Mouse (Mus musculus) brown adipose tissue, adult 24 weeks (tissue): Measurements from ENCODE around the gene Fam13c. TPM values are rescaled to one million over a fixed set of nuclear protein-coding genes. Genes with fewer than 3 reads are reported as not detected.

Source experiments
- H3K27ac ChIP-seq: fragments of 200-500 bp; replicated peaks from 2 replicates; pipeline ENCODE4 v1.5.1; 2012; ENCODE audit warnings: low read depth, mild to moderate bottlenecking, low read length
- H3K4me1 ChIP-seq: fragments of 200-500 bp; 2 replicates; pipeline ENCODE4 v1.6.1; 2012; ENCODE audit warnings: low read length, mixed read lengths; ENCODE audit not compliant: control insufficient read depth, insufficient read depth, insufficient read length
- H3K4me3 ChIP-seq: fragments of 200-500 bp; 2 replicates; pipeline ENCODE4 v1.5.1; 2012; ENCODE audit warnings: low read depth, mild to moderate bottlenecking, low read length, moderate library complexity; ENCODE audit not compliant: insufficient read depth
- polyA plus RNA-seq: library from polyadenylated mRNA; stranded (reverse); fragments of >200 nt; gene quantifications from 2 replicates; pipeline ENCODE4 v1.2.4, GENCODE M21; 2012; ENCODE audit not compliant: missing spikeins, insufficient read depth, insufficient read length

The Fam13c gene
- polyA plus RNA-seq, 1 experiment: 5.0 TPM

DNA sequence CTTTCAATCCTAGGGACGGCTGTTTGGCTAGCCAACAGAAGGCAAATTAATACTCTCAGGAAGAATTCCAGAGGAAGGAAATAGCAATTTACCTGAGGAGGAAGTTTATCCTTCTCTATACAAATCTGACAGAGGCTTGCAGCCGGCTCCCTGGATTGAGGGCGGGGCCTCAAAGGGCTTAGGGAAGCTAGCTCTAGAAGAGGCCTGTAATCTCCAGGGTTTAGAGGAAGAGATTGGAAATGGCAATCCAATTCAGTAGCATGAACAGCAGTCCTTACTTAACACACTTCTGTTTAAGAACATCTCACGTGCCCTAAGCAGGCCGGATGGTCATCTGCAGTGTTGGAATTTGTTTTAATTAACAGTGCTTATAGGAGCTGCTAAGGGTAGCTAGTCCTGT is 81.1 kb downstream of the Fam13c start:
- H3K4me3 ChIP-seq: no peak overlapping the region
- H3K4me1 ChIP-seq: peaks cover 3% of the 10 kb centered on the region; the same call in 1 of the 2 replicates
- H3K27ac ChIP-seq: no peak overlapping the region

- H3K4me1 ChIP-seq: peaks cover 16% of the 10 kb centered on the region
- no peak overlapping the region for H3K4me3 ChIP-seq
- H3K27ac ChIP-seq: peak overlapping the region; percentile 49; the same call in 1 of the 2 replicates
These were observed 90.0 kb downstream of the Fam13c start for GRCm38 (mm10) chr10:70530185-70530823.

DNA sequence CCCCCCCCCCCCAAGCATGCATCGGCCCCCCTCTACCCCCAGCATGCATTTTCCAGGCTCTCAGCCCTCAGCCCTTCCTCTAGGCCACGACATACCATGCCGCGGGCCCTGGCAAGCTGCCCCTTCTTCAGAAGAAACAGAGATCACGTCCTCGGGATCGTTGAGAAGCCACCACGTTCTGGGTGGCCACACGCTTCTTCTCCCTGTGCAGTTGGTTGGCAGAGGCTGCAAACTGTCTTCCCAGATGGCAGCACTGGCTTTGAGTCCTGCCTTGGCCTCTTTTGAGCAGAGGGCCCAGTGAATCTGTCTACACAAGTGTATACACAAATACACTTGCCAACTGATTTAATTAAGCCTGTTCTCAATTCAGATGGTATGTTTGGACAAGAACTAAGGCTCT is 92.0 kb downstream of the Fam13c start:
- H3K4me3 ChIP-seq: no peak overlapping the region

GRCm38 (mm10) chr10:70533301-70533781 is 93.1 kb downstream of the Fam13c start:
- Histone ChIP-seq H3K4me3 (peak overlapping the region; percentile 43), H3K27ac (peak overlapping the region; percentile 81)

More for the DNA sequence above, 92.0 kb downstream of the Fam13c start:
- Histone ChIP-seq H3K4me1 (peaks cover 16% of the 10 kb centered on the region), H3K27ac (no peak overlapping the region)

GRCm38 (mm10) chr10:70533986-70534385 is 93.7 kb downstream of the Fam13c start:
- Histone ChIP-seq H3K4me3 (no peak overlapping the region), H3K27ac (no peak overlapping the region), H3K4me1 (peaks cover 9% of the 10 kb centered on the region)

More at GRCm38 (mm10) chr10:70533301-70533781, 93.1 kb downstream of the Fam13c start:
- H3K4me1 ChIP-seq: peaks cover 13% of the 10 kb centered on the region

DNA sequence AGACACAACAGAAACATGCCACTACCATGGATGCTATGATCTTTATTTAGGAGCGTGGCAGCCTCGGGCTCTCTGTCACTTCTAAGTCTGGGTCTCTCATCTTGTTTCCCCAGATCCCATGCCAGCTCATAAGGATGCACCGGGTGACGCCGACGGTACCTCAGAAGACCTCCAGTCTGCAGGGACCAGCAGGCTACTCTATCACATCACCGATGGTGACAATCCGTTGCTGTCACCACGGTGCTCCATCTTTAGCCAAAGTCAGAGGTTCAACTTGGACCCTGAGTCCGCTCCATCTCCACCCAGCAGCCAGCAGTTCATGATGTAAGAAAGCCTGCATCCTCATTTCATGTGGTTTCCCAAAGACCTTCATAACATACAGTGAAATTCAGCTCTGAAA is 94.3 kb downstream of the Fam13c start:
- Histone ChIP-seq H3K4me1 (peaks cover 9% of the 10 kb centered on the region), H3K4me3 (no peak overlapping the region), H3K27ac (no peak overlapping the region)

DNA sequence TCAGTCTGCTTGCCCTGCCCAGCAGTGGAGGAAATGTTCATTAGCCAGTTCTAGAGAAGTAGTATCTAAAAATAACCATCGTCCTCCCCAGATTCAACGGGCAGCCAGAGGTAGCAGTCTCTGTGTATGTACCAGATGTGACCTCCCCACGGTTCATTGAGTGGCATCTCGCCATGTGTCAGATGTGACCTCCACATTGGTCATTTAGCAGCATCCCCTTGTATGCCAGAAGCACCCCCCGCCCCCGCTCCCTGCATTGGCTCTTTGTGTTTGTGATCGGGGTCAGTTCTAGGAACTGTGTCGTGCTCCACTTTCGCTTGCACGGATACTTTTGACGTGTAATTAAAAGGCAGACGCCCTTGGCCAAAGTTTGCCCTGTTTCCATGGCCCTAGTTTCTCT is 95.1 kb downstream of the Fam13c start:
- peaks cover 5% of the 10 kb centered on the region for H3K4me1 ChIP-seq
- no peak overlapping the region for H3K4me3 ChIP-seq
- H3K27ac ChIP-seq: no peak overlapping the region

- Histone ChIP-seq H3K4me1 (peaks cover 5% of the 10 kb centered on the region), H3K27ac (no peak overlapping the region), H3K4me3 (no peak overlapping the region)
These were observed 97.4 kb downstream of the Fam13c start for GRCm38 (mm10) chr10:70537694-70538093.

- no peak overlapping the region for H3K27ac ChIP-seq
- H3K4me1 ChIP-seq: no peaks in the 10 kb centered on the region
- H3K4me3 ChIP-seq: no peak overlapping the region
These were observed 99.0 kb downstream of the Fam13c start for GRCm38 (mm10) chr10:70539251-70539650.

DNA sequence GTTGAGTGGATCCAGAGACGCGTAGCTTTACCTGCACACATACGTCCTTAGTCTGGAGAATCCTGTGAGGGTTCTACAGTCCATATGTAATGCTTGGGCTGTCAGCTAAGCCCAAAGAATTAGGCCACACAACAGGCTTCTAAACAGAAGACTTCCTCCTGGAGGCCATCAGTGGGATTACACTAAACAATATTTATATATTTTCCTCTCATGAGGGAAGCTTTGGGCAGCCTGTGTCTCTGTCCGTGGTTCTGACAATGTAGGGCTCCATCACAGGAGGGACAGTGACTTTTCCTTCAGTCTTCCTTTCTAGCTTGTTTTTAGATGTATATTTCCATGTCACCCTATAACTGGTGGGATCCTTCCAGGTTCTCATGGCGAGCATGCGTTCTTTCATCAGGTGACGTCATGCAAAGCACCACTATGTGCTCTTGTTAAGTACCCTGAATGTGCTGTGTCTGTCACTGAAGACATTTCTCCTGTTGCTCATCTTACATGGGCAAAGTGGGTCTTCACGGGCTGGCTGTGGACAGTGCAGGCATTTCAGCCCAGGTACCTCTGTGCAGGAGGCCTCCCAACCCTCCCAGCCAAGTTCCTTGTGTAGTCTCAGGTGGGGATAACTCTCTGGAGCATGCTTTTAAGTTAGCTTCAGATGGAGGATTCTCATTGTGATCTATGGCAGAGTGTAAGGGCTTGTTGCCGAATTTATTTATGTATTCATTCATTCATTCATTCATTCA is 100.3 kb downstream of the Fam13c start:
- H3K4me1 ChIP-seq: no peaks in the 10 kb centered on the region
- H3K4me3 ChIP-seq: no peak overlapping the region
- no peak overlapping the region for H3K27ac ChIP-seq

DNA sequence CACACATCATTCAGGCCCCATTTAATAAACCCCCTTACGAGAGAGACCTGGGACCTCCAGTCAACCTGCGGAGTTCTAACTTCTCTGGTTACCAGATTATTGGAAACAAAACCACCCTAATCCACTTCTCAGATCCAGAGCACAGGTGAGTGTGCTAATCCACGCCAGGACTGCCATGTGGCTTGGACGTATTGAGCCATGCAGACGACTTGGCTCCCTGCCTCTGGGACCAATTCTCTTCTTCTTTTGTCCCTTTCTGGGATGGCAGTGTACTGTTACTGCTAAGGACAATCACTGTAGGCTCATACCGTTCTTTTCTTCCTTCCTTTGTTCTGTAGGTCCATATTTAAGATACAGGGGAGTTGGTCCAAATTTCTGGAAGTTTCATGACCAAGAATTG is 102.6 kb downstream of the Fam13c start:
- Histone ChIP-seq H3K4me1 (no peaks in the 10 kb centered on the region), H3K27ac (no peak overlapping the region), H3K4me3 (no peak overlapping the region)

GRCm38 (mm10) chr10:70552531-70552930 is 112.2 kb downstream of the Fam13c start:
- no peak overlapping the region for H3K27ac ChIP-seq
- H3K4me1 ChIP-seq: no peaks in the 10 kb centered on the region
- H3K4me3 ChIP-seq: no peak overlapping the region

GRCm38 (mm10) chr10:70563636-70564035 is 123.4 kb downstream of the Fam13c start:
- no peak overlapping the region for H3K4me3 ChIP-seq
- no peaks in the 10 kb centered on the region for H3K4me1 ChIP-seq
- H3K27ac ChIP-seq: no peak overlapping the region

GRCm38 (mm10) chr10:70581556-70582211 is 141.4 kb downstream of the Fam13c start:
- Histone ChIP-seq H3K4me3 (no peak overlapping the region), H3K27ac (no peak overlapping the region), H3K4me1 (no peaks in the 10 kb centered on the region)

GRCm38 (mm10) chr10:70584171-70584570 is 143.9 kb downstream of the Fam13c start:
- Histone ChIP-seq H3K27ac (no peak overlapping the region), H3K4me3 (no peak overlapping the region), H3K4me1 (no peaks in the 10 kb centered on the region)
